Mouse (Mus musculus) stomach, postnatal 0 days (tissue): ENCODE measurements at regions not wholly inside any gene's neighbourhood (a gene's known extent, or its start where the extent isn't known, plus 50 kb on each side); places are given as distances from the start of the nearest gene placed in this dataset.
"Not testable (repeated sequence)": the region's sequence is repeated elsewhere in the genome, so short reads cannot be mapped to it uniquely, and the experiment has no call there.

Experiments
- ATAC-seq: fragments of 200-750 bp; cut with Nextera tagmentation; 2 replicates; pipeline ENCODE4 v1.8.0; 2017; ENCODE audit not compliant: low FRiP score, low TSS enrichment
- DNase-seq: peaks from one replicate; pipeline ENCODE4 v3.0.0-alpha.2; 2016; ENCODE audit warnings: low spot score
- H3K27ac ChIP-seq: fragments of 300-500 bp; sonication (generic); replicated peaks from 2 replicates; pipeline ENCODE4 v1.5.1; 2014; ENCODE audit warnings: mild to moderate bottlenecking, control low read depth
- H3K27me3 ChIP-seq: fragments of 300-500 bp; sonication (generic); 2 replicates; pipeline ENCODE4 v1.6.1; 2014; ENCODE audit warnings: low read length; ENCODE audit not compliant: control insufficient read depth, insufficient read depth
- H3K36me3 ChIP-seq: fragments of 300-500 bp; sonication (generic); 2 replicates; pipeline ENCODE4 v1.6.1; 2014; ENCODE audit warnings: low read length, mixed read lengths; ENCODE audit not compliant: control insufficient read depth, insufficient read depth
- H3K4me1 ChIP-seq: fragments of 300-500 bp; sonication (generic); replicated peaks from 2 replicates; pipeline ENCODE4 v1.6.1; 2014; ENCODE audit warnings: antibody characterized with exemption; ENCODE audit not compliant: control insufficient read depth, insufficient read depth
- H3K4me2 ChIP-seq: fragments of 300-500 bp; sonication (generic); replicated peaks from 2 replicates; pipeline ENCODE4 v1.6.1; 2014; ENCODE audit warnings: low read depth, mild to moderate bottlenecking, control low read depth, moderate library complexity
- H3K4me3 ChIP-seq: fragments of 300-500 bp; sonication (generic); 2 replicates; pipeline ENCODE4 v1.5.1; 2014; ENCODE audit warnings: low read depth, low read length, control low read depth
- H3K9ac ChIP-seq: fragments of 300-500 bp; sonication (generic); 2 replicates; pipeline ENCODE4 v1.6.1; 2014; ENCODE audit warnings: mild to moderate bottlenecking, low read length, control low read depth, mixed read lengths
- H3K9me3 ChIP-seq: fragments of 300-500 bp; sonication (generic); 2 replicates; pipeline ENCODE4 v1.6.1; 2016; ENCODE audit warnings: low read length; ENCODE audit not compliant: control insufficient read depth
- CTCF ChIP-seq: IDR thresholded peaks from 2 replicates; pipeline ENCODE4 v1.5.1; 2016; ENCODE audit warnings: antibody characterized with exemption, low read depth, mild to moderate bottlenecking, moderate library complexity
- EP300 ChIP-seq: optimal IDR thresholded peaks from 2 replicates; pipeline ENCODE3; 2016; ENCODE audit warnings: antibody characterized with exemption
- WGBS: fragments of 180-500 bp; shearing (Covaris S2); extraction: QIAGEN DNeasy Blood & Tissue Kit; methylation state at CpG from one replicate; pipeline ENCODE4 v1.1.7; 2014; 5-methylcytosine and 5-hydroxymethylcytosine counted together

DNA sequence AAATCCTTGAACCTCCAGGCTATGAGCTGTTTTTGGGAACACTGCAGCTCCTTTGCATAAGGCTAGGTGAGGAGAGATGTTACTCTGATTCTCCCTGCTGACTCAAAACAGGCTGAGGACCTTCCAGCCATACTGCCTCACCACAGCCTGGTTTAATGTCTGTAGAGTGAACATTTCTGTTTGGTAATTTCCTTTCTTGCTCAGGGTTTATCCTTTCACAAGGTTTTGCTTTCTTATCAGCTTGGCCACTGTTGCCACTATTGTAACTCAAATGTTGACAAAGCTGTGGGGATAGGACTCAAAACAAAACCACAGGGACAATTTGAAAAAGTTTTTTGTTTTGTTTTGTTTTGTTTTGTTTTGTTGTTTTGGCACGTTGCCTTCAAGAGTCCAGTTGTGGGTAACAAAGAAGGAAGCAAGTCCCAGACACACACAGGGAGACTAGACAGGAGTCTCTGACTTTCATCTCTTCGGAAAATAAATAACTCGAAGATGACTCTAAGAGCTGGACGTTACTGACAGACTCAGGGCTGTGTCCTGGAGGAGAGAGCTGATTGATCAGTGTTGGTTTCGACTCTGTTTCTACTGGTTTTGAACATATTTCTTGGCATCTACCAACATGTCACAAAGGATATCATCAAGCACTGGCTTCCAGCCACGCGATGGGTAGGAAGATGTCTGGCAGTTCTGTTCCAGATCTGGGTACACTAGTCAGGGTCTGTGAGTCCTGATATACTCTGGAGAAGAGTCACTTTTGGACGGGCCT is 268.9 kb upstream of the Arglu1 start:
- ATAC-seq: no peak
- no peak overlapping the region for H3K4me3 ChIP-seq
- no peak for DNase-seq
- no peaks in the 10 kb centered on the region for H3K9me3 ChIP-seq
- no peak overlapping the region for H3K9ac ChIP-seq
- 61% methylated on average over 8 of the region's 8 CpGs for WGBS
- H3K27ac ChIP-seq: no peak overlapping the region
- TF ChIP-seq CTCF: no peak
- no peaks in the 10 kb centered on the region for H3K27me3 ChIP-seq
- H3K36me3 ChIP-seq: no peaks in the 10 kb centered on the region
- no peaks in the 10 kb centered on the region for H3K4me1 ChIP-seq
- H3K4me2 ChIP-seq: no peak overlapping the region

DNA sequence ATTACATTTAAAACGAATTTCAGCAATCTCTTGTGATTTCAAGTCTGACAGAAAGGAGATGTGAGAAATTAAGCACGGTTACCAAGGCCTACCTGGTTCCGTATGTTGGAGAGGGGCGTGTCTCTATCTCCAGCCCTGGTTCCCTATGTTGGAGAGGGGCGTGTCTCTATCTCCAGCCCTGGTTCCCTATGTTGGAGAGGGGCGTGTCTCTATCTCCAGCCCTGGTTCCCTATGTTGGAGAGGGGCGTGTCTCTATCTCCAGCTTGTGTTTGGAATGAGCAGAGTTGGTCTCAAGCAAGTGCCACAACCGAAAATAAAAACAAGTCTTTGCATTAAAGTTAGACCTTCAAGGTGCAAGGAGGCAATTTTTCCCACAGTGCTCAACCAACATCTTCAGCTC is 267.8 kb upstream of the Arglu1 start:
- H3K36me3 ChIP-seq, DNase-seq, H3K4me3 ChIP-seq, ATAC-seq, H3K9me3 ChIP-seq, H3K9ac ChIP-seq, H3K27me3 ChIP-seq, H3K27ac ChIP-seq, H3K4me1 ChIP-seq, H3K4me2 ChIP-seq: not testable (repeated sequence)
- 66% methylated on average over 8 of the region's 8 CpGs for WGBS

DNA sequence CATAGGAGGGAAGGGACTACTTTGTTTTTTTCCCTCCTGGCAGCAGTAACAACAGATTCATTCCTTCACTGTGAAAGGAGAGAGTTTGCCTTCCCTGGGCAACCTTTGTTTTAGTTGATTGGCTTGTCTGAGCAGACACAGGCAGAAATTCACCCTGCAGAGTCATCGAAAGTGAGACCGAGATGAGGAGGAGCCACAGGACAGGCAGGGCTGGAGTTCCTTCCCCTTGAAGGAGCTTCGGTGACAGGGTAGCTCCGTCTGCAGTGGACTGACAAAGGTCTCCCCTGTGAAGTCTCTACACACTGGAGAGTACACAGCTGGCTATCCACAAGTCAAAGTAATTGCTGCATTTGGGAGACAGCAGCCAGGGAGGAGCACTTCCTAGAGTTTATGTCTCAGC is 261.9 kb upstream of the Arglu1 start:
- no peaks in the 10 kb centered on the region for H3K27me3 ChIP-seq
- H3K4me2 ChIP-seq: no peak overlapping the region
- H3K9me3 ChIP-seq: no peaks in the 10 kb centered on the region
- H3K36me3 ChIP-seq: no peaks in the 10 kb centered on the region
- 44% methylated on average over 4 of the region's 4 CpGs for WGBS
- ATAC-seq: no peak
- H3K4me3 ChIP-seq: no peak overlapping the region
- peaks cover 3% of the 10 kb centered on the region; the same call in 1 of the 2 replicates for H3K4me1 ChIP-seq
- no peak overlapping the region for H3K9ac ChIP-seq
- H3K27ac ChIP-seq: no peak overlapping the region
- TF ChIP-seq CTCF (no peak), EP300 (no peak)
- no peak for DNase-seq

DNA sequence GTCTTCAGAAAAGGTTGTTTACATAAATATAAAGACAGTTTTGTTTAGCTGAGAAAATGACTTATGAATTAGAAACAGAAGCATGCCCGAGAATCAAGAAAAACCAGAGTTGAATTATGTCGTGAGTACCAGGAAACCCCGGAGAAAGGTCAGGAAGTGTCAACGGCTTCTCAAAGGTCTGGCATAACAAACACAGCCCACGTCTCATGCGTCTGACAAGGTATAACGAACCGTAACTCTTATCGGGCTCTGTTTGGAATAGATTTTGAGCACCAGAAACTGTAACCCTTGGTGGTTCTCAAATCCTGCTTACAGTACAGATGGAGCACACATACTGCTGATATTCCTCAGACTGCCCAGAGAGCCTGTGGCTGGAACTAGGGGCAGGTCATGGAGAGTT is 260.9 kb upstream of the Arglu1 start:
- ATAC-seq (no peak), DNase-seq (no peak)
- Histone ChIP-seq H3K9me3 (no peaks in the 10 kb centered on the region), H3K9ac (no peak overlapping the region), H3K4me3 (no peak overlapping the region), H3K27ac (no peak overlapping the region), H3K27me3 (no peaks in the 10 kb centered on the region), H3K4me1 (peaks cover 3% of the 10 kb centered on the region; the same call in 1 of the 2 replicates), H3K36me3 (no peaks in the 10 kb centered on the region), H3K4me2 (no peak overlapping the region)
- WGBS: 15% methylated on average over 9 of the region's 9 CpGs
- no peak for TF ChIP-seq EP300
- no peak for TF ChIP-seq CTCF

DNA sequence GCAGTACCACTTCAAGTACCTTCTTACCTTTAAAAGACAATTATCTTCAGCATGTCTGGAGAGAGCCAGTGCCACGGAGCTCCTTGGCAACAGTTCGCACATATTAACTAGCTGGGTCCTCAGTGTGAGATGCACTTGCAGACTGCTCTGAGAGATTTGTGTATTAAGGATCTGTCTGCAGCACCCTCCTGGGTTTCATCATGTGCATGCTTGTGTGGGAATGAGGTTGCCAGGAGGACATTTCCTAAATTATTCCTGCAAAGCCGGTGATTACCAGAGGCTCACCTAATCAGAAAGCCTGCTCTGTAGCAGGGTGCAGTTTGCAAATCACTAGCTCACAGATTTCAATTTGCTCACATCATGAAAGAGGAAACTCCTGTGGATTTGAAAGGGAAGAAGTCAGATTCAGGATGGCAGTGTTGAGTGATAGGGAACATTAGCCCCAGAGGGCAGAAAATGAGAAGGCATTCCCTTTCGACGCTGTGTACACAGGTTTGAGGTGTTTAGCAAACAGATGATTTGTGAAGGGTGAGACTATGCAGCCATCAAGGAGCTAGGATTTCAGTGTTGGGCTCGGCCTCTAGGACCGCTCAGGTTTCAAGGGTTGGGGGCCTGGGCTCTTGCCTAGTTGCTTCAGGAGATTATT is 257.3 kb upstream of the Arglu1 start:
- WGBS: 32% methylated on average over 7 of the region's 7 CpGs
- no peak overlapping the region for H3K9ac ChIP-seq
- ATAC-seq (no peak), DNase-seq (no peak)
- H3K27ac ChIP-seq: no peak overlapping the region
- peaks cover 3% of the 10 kb centered on the region; the same call in 1 of the 2 replicates for H3K4me1 ChIP-seq
- H3K4me3 ChIP-seq: no peak overlapping the region
- no peaks in the 10 kb centered on the region for H3K27me3 ChIP-seq
- no peak overlapping the region for H3K4me2 ChIP-seq
- no peak for TF ChIP-seq CTCF
- TF ChIP-seq EP300: no peak
- no peaks in the 10 kb centered on the region for H3K9me3 ChIP-seq
- H3K36me3 ChIP-seq: no peaks in the 10 kb centered on the region

DNA sequence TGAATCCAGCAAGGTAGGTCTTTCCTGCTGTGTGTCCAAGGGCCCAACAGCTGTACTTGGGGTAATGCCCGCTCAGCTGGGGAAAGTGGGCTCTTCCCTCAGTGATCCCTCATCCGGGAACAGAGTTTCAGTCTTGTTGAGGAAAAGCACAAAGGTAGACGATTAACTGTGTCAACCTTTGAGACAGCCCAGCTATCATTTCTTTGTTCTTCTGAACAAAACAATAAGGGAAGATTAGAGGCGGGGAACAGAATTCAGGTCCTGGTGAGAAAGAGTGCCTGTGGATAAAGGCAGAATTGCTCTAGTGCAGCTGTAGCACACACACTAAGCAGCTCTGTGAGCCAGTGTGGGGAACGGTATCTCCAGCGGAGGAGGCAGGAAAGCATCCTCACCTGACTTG is 252.7 kb upstream of the Arglu1 start:
- no peak overlapping the region for H3K4me3 ChIP-seq
- H3K4me2 ChIP-seq: no peak overlapping the region
- TF ChIP-seq CTCF: no peak
- no peak for TF ChIP-seq EP300
- 74% methylated on average over 6 of the region's 6 CpGs for WGBS
- DNase-seq (no peak), ATAC-seq (no peak)
- no peaks in the 10 kb centered on the region for H3K27me3 ChIP-seq
- no peaks in the 10 kb centered on the region for H3K9me3 ChIP-seq
- H3K4me1 ChIP-seq: no peaks in the 10 kb centered on the region
- no peaks in the 10 kb centered on the region for H3K36me3 ChIP-seq
- no peak overlapping the region for H3K27ac ChIP-seq
- no peak overlapping the region for H3K9ac ChIP-seq
